Mouse (Mus musculus): ENCODE measurements around the gene Tbc1d17.

DNA sequence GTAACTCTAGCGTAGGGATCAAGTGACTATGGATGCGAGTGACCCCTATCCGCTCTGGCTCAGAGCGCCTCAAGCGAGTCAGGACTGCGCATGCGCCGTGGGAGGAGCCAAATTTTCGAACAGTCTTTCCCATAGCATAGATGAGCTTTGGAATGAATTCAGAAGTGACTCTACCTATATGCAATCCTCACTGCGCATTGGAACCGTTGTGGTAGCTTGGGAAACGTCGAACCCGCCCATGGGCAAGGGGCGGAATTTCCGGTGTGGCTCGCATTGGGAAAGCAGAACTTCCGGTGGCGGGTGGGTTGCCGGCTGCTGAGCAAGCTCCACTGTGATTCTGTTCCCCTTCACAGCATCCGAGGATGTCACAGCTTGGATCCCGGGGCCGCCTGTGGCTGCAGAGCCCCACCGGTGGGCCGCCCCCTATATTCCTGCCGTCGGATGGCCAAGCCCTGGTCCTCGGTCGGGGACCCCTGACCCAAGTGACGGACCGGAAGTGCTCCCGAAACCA is 8.2 kb upstream of the Tbc1d17 start, which contains the start of gene Pnkp:
- no peak for TF ChIP-seq CTCF (IDR thresholded peaks at IDR 0.05; ENCODE audit: low read depth, low read length)
- peak; percentile 25 for TF ChIP-seq POLR2A (IDR thresholded peaks at IDR 0.05; ENCODE audit: insufficient read depth, low read length)
